Mouse (Mus musculus) kidney, embryonic 16.5 days (tissue): Measurements from ENCODE around the gene Rprd1b. TPM values are rescaled to one million over a fixed set of nuclear protein-coding genes. Genes with fewer than 3 reads are reported as not detected.
A peak's percentile ranks its signal among the peaks of the same experiment; 100 is the strongest.

Source experiments
- ATAC-seq: fragments of 200-750 bp; cut with Nextera tagmentation; 2 replicates; pipeline ENCODE4 v1.8.0; 2017; ENCODE audit warnings: moderate TSS enrichment; ENCODE audit not compliant: low FRiP score, low TSS enrichment
- H3K27ac ChIP-seq: fragments of 300-500 bp; sonication (generic); 2 replicates; pipeline ENCODE4 v1.5.1; 2014; ENCODE audit warnings: low read length
- H3K27me3 ChIP-seq: fragments of 300-500 bp; sonication (generic); 2 replicates; pipeline ENCODE4 v1.6.1; 2014; ENCODE audit warnings: low read length, control low read depth, mixed read lengths; ENCODE audit not compliant: insufficient read depth
- H3K36me3 ChIP-seq: fragments of 300-500 bp; sonication (generic); 2 replicates; pipeline ENCODE4 v1.6.1; 2014; ENCODE audit warnings: low read length, control low read depth, mixed read lengths; ENCODE audit not compliant: insufficient read depth
- H3K4me1 ChIP-seq: fragments of 300-500 bp; sonication (generic); 2 replicates; pipeline ENCODE4 v1.6.1; 2014; ENCODE audit warnings: low read length, control low read depth, mixed read lengths; ENCODE audit not compliant: insufficient read depth
- H3K4me2 ChIP-seq: fragments of 300-500 bp; sonication (generic); replicated peaks from 2 replicates; pipeline ENCODE4 v1.6.1; 2014; ENCODE audit warnings: low read depth, low read length
- H3K4me3 ChIP-seq: fragments of 300-500 bp; sonication (generic); 2 replicates; pipeline ENCODE4 v1.5.1; 2014; ENCODE audit warnings: mild to moderate bottlenecking, low read length
- H3K9ac ChIP-seq: fragments of 300-500 bp; sonication (generic); replicated peaks from 2 replicates; pipeline ENCODE4 v1.6.1; 2014; ENCODE audit warnings: low read length
- H3K9me3 ChIP-seq: fragments of 300-500 bp; sonication (generic); 2 replicates; pipeline ENCODE4 v1.6.1; 2016; ENCODE audit warnings: low read length, control low read depth
- WGBS: fragments of 180-500 bp; shearing (Covaris S2); extraction: QIAGEN DNeasy Blood & Tissue Kit; methylation state at CpG from one replicate; pipeline ENCODE4 v1.1.7; 2014; 5-methylcytosine and 5-hydroxymethylcytosine counted together
- polyA plus RNA-seq: library from polyadenylated mRNA; unstranded; fragments of >200 nt; fragmentation: Nextera tagmentation; extraction: Ambion mirVana; gene quantifications from 2 replicates; pipeline ENCODE4 v1.2.1, GENCODE M21; 2015

Gene Rprd1b
- polyA plus RNA-seq, 1 experiment from 2014 or later: 44.1 TPM

DNA sequence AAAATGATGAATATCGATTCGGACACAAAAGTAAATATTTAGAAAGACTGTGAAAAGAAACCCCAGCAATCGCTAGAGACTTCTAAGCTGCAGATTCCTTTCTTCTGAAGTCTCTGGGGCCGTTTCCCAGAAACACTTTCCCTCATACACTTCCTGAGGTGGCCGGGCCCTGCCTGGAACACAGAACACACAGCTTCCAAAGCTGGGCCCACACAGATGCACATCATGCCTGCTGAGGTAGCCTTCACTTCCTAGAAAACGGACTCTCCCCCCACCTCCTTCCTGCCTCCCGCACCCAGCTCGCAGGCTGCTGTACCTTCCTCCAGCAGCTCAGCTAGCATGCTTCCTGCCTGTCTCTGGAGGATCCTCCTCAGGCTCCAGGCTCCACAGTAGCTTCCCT lies 81.2 kb downstream of the Rprd1b start:
- 33% methylated on average over 8 of the region's 8 CpGs for WGBS
- Histone ChIP-seq H3K27ac (peak overlapping the region; percentile 62), H3K27me3 (no peaks in the 10 kb centered on the region), H3K4me3 (no peak overlapping the region), H3K9me3 (no peaks in the 10 kb centered on the region), H3K4me1 (peaks cover 39% of the 10 kb centered on the region), H3K4me2 (no peak overlapping the region), H3K9ac (no peak overlapping the region), H3K36me3 (no peaks in the 10 kb centered on the region)
- ATAC-seq: no peak

DNA sequence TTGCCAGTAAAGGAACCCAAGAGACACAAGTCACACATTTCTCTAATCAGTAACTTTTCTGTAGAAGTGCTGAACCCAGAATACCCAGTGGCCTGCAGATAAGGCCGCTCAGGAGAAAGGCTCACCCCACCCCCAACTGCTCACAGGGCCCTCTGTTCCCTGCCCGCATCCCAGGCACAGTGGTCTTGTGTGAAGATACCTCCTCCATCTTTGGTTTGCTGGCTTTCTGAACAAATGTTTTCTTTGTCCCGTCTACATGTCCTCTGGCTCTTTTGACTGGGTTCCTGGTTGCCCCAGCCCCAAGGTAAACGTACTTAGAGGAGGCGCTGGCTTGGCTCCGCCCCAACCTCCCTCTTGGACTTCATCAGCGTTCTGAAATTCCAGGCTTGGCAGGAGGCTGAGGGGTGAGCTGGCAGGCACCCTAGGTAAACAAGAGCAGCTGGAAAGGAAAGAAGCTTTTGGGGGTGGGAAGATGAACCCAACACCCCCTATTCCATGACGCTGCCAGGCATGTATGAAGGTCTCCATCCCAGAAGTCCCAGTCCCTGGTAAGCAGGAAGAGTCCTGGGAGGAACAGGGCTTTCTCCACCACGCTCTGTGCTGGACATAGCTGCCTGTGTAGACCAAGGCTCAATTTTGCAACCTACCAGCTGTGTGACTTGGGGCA lies 85.4 kb downstream of the Rprd1b start:
- 23% methylated on average over 9 of the region's 9 CpGs for WGBS
- peak overlapping the region; percentile 55 for H3K9ac ChIP-seq

GRCm38 (mm10) chr2:158114931-158115330 lies 86.6 kb downstream of the Rprd1b start:
- Histone ChIP-seq H3K4me2 (no peak overlapping the region), H3K27ac (peak overlapping the region; percentile 42; the same call in 1 of the 2 replicates), H3K4me1 (peaks cover 26% of the 10 kb centered on the region), H3K27me3 (no peaks in the 10 kb centered on the region), H3K36me3 (peaks cover 8% of the 10 kb centered on the region; the same call in 1 of the 2 replicates), H3K4me3 (no peak overlapping the region), H3K9me3 (no peaks in the 10 kb centered on the region), H3K9ac (no peak overlapping the region)
- WGBS: 45% methylated on average over 5 of the region's 5 CpGs
- ATAC-seq: no peak

More for the DNA sequence above, 85.4 kb downstream of the Rprd1b start:
- peak; percentile 83 for ATAC-seq
- Histone ChIP-seq H3K4me3 (peak overlapping the region; percentile 9; the same call in 1 of the 2 replicates), H3K4me2 (peak overlapping the region; percentile 39), H3K4me1 (peaks cover 32% of the 10 kb centered on the region), H3K9me3 (no peaks in the 10 kb centered on the region), H3K36me3 (peaks cover 8% of the 10 kb centered on the region; the same call in 1 of the 2 replicates), H3K27me3 (no peaks in the 10 kb centered on the region), H3K27ac (peak overlapping the region; percentile 94)

GRCm38 (mm10) chr2:158115838-158116453 lies 87.6 kb downstream of the Rprd1b start:
- Histone ChIP-seq H3K4me2 (no peak overlapping the region), H3K4me1 (peaks cover 26% of the 10 kb centered on the region), H3K36me3 (peaks cover 8% of the 10 kb centered on the region; the same call in 1 of the 2 replicates), H3K4me3 (no peak overlapping the region), H3K9ac (no peak overlapping the region), H3K27me3 (no peaks in the 10 kb centered on the region), H3K27ac (no peak overlapping the region), H3K9me3 (no peaks in the 10 kb centered on the region)
- 87% methylated on average over 3 of the region's 3 CpGs for WGBS
- no peak for ATAC-seq

DNA sequence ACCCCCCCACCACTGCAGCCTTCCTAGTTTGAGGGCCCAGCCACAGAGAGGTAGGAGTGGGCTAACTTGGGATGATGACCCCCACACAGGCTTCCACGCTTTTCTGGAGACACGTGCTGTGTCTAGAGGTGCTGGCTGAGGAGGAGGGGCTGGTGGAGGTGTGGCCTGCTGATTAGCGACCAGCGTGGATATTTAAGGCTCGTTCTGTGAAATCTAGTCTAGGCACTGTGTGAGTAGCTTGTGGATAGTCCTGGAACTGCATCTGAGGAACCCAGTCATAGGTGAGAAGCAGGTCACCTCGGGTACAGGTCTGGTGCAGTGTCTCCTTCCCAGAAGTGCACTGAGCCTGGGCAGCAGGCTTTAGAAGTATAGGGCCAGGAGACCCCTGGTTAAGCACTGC lies 88.4 kb downstream of the Rprd1b start:
- no peak for ATAC-seq
- Histone ChIP-seq H3K9ac (no peak overlapping the region), H3K36me3 (peaks cover 8% of the 10 kb centered on the region; the same call in 1 of the 2 replicates), H3K27me3 (no peaks in the 10 kb centered on the region), H3K27ac (no peak overlapping the region), H3K4me2 (no peak overlapping the region), H3K9me3 (no peaks in the 10 kb centered on the region), H3K4me1 (peaks cover 31% of the 10 kb centered on the region), H3K4me3 (no peak overlapping the region)
- WGBS: 36% methylated on average over 6 of the region's 6 CpGs

- no peak overlapping the region for H3K9ac ChIP-seq
- H3K27ac ChIP-seq: no peak overlapping the region
- peaks cover 8% of the 10 kb centered on the region; the same call in 1 of the 2 replicates for H3K36me3 ChIP-seq
- no peak for ATAC-seq
- H3K4me2 ChIP-seq: no peak overlapping the region
- no peaks in the 10 kb centered on the region for H3K27me3 ChIP-seq
- 85% methylated on average over 4 of the region's 4 CpGs for WGBS
- H3K4me3 ChIP-seq: no peak overlapping the region
- H3K4me1 ChIP-seq: peaks cover 29% of the 10 kb centered on the region
- H3K9me3 ChIP-seq: no peaks in the 10 kb centered on the region
These were observed 90.8 kb downstream of the Rprd1b start for GRCm38 (mm10) chr2:158119145-158119544.

DNA sequence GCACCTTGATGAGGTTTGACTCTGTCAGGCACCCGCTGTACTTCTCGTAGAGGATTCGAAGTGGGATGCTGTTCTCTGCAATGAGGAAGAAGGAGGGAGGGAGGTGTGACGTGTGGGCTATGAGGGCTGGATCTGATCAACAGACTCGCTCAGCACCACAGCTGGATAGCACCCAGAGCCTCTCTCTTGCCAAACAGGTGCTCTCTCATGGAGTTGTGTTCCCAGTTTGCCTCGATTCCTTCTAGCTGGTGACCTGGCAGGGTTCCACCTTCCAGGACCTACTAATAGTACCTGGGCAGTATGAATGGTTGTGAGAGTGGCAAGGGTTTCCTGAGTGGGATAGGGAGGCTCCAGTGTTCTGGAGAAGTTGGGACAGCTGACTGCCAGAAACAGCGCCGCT lies 91.9 kb downstream of the Rprd1b start:
- Histone ChIP-seq H3K4me2 (no peak overlapping the region), H3K9ac (no peak overlapping the region), H3K4me3 (no peak overlapping the region), H3K9me3 (no peaks in the 10 kb centered on the region), H3K36me3 (peaks cover 8% of the 10 kb centered on the region; the same call in 1 of the 2 replicates), H3K4me1 (peaks cover 22% of the 10 kb centered on the region), H3K27ac (no peak overlapping the region), H3K27me3 (no peaks in the 10 kb centered on the region)
- WGBS: 82% methylated on average over 8 of the region's 8 CpGs
- ATAC-seq: no peak

GRCm38 (mm10) chr2:158120868-158121267 lies 92.6 kb downstream of the Rprd1b start:
- no peak overlapping the region for H3K9ac ChIP-seq
- H3K4me1 ChIP-seq: peaks cover 22% of the 10 kb centered on the region
- no peaks in the 10 kb centered on the region for H3K9me3 ChIP-seq
- WGBS: 70% methylated on average over 3 of the region's 3 CpGs
- H3K4me2 ChIP-seq: no peak overlapping the region
- no peak overlapping the region for H3K27ac ChIP-seq
- no peaks in the 10 kb centered on the region for H3K27me3 ChIP-seq
- no peak overlapping the region for H3K4me3 ChIP-seq
- H3K36me3 ChIP-seq: peaks cover 8% of the 10 kb centered on the region; the same call in 1 of the 2 replicates
- ATAC-seq: no peak

- peak; percentile 66 for ATAC-seq
- Histone ChIP-seq H3K4me1 (peaks cover 17% of the 10 kb centered on the region), H3K4me2 (peak overlapping the region; percentile 2; the same call in 1 of the 2 replicates), H3K27ac (peak overlapping the region; percentile 75), H3K9me3 (no peaks in the 10 kb centered on the region), H3K36me3 (peaks cover 11% of the 10 kb centered on the region; the same call in 1 of the 2 replicates), H3K27me3 (no peaks in the 10 kb centered on the region), H3K4me3 (no peak overlapping the region), H3K9ac (0 out of 2 replicates have a peak overlapping the region, but pooled peaks have one; percentile 19)
- WGBS: 37% methylated on average over 12 of the region's 12 CpGs
These were observed 93.5 kb downstream of the Rprd1b start for GRCm38 (mm10) chr2:158121645-158122326.
